Mouse (Mus musculus) ES-Bruce4 (cell line): ENCODE data around the gene Prickle2.

ENCODE experiments used
- CTCF ChIP-seq: IDR thresholded peaks from one replicate; pipeline ENCODE4 v1.8.1; 2011; ENCODE audit warnings: low read depth, low read length
- EP300 ChIP-seq: IDR thresholded peaks from 2 replicates; pipeline ENCODE4 v1.6.1; 2011; ENCODE audit warnings: low read depth, low read length; ENCODE audit not compliant: insufficient read depth
- POLR2A ChIP-seq: IDR thresholded peaks from one replicate; pipeline ENCODE4 v1.8.1; 2011; ENCODE audit warnings: low read length; ENCODE audit not compliant: insufficient read depth

DNA sequence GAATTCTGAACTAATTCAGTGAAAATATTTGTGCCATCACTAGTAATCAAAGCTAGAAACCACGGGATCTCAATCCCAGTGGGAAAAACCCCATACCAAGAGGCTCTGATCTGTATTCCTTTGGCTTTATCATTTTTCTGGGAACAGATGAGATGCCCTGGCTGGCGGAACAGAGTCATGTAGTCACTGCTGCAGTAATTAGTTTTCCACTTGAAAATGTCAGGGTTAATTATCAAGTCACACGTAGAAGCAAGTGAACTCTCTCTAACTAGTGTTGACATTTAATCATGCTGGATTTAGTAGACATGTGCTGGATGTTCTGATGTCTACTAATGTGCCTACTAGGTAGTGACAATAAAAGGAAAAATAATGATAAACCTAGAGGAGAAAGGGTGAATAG is 199.7 kb downstream of the Prickle2 start:
- TF ChIP-seq POLR2A (no peak), CTCF (no peak), EP300 (no peak)
